Mouse (Mus musculus) T-helper 2 cell (primary cell): ENCODE measurements around the gene Gm28729.

Experiments
- in situ Hi-C: fragments of 300-600 bp; cut with MboI, MseI; formaldehyde crosslinking; loops from one replicate; pipeline ENCODE4 v1.15.1; 2025; ENCODE audit warnings: high pct_unique_total_duplicates

The Gm28729 gene

DNA sequence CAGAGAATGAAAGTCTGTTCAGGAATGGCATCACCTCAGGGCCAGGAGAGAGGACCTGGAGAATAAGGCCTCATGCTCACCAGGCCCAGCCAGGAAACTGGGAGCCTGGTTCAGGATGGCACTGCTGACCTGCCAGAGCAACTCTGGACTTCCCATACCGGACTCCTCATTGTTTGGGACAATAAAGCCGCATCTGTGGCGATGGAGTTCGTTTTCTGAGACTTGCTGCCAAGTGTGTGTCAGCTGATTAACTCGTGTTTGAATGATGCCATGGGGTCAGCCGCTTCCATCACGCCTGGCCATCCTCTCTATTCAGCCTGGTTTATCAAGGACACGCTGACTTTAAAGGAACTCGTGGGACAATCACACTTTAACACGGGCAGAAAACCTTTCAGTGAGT is 61.4 kb downstream of the Gm28729 start:
- in situ Hi-C loops, result no loop called here

- in situ Hi-C loops, result no loop called here
Measured at GRCm38 (mm10) chr9:96461607-96462006, 63.5 kb downstream of the Gm28729 start.

GRCm38 (mm10) chr9:96460117-96460865 is 64.8 kb downstream of the Gm28729 start:
- in situ Hi-C loops, result no loop called here

DNA sequence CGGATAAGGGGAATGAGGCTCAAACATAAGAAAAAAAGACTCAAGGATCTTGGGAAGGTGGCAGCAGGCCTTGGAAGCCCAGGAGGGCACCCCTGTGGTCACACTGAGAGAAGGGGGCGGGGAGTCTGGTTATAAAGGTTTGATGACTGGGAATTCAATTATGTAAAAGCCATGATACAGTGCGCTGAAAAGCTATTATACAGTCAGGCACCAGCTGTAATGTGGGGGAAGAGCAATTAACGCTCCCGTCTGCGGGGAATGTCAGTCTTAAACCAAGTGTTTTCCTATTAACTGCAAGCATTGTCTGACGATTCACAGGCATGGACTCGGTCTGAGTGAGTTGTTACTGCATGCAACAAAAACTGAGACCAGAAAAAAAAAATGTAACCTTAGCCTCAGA is 69.4 kb downstream of the Gm28729 start:
- in situ Hi-C loops, result no loop called here

- in situ Hi-C loops, result no loop called here
Measured at GRCm38 (mm10) chr9:96452956-96453355, 72.1 kb downstream of the Gm28729 start.

GRCm38 (mm10) chr9:96450900-96451720 is 74.0 kb downstream of the Gm28729 start:
- in situ Hi-C loops, result no loop called here

DNA sequence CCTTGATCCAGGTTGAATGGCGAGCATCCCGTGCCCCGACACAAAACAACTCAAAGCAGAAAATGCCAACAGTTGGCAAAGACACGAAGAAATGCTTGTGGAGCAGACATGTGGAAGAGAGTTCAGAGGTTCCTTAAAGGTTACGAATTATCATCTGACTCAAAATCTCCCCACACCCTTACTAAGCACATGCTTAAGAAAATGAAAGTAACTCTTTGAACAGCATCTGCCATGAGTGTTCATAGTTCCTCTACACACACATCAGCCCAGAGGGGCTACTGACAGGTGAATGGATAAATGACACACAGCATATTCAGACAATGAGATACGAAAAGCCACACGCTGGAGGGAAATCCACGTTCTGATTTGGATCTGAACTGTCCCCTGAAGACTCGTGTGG is 75.5 kb downstream of the Gm28729 start:
- in situ Hi-C loops, result no loop called here

- in situ Hi-C loops, result no loop called here
Measured at GRCm38 (mm10) chr9:96445351-96445750, 79.7 kb downstream of the Gm28729 start.

DNA sequence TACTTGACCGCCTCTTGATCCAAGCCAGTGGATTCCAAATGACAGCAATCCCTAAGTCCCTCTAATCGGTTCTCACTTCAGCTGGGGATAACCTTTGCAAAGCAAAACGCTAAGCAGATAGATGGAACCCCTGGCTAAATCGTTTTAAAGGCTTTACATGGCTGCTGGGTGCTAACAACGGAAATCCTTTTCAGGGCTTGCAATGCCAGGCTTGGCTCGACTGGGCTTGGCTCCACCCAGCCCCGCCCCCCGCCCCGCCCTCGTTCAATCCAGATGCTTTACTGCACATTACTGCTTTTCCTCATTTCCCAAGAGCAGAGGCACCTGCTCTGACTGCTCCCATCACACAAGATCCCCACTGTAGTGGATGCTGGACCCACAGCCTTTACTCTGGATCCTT is 83.0 kb downstream of the Gm28729 start:
- in situ Hi-C loops, result no loop called here

DNA sequence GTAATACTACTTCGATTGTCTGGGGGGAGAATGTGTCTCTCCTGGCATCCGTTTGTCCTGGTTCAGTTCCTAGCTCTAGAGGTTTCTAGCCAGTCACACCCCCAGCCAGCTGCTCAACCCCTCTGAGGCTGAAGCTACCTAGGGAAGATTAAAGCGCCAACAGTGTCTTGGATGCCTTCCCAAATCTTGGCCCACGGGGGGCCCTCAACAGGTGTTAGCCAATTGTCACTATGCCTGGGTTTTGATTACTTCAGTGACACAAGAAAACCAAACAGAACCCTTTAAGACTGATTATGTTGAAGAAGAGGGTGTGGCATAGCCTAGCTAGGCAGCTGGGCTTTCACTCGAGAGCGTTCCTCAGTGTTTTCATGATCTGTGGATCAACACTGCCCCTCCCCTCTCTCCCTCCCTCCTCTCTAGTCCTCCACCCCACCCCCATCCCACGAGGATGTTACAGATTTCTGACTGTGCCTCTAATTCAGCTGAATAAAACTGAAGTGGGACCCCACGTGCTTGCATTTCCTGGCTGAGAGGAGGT is 86.7 kb downstream of the Gm28729 start:
- in situ Hi-C loops, result no loop called here

- in situ Hi-C loops, result no loop called here
Measured at GRCm38 (mm10) chr9:96437805-96438333, 87.2 kb downstream of the Gm28729 start.

- in situ Hi-C loops, result no loop called here
Measured at GRCm38 (mm10) chr9:96436901-96437804, 87.9 kb downstream of the Gm28729 start.
